Mouse (Mus musculus) kidney, adult 11 months (tissue): ENCODE data around the gene 1110017D15Rik.
"Not testable (repeated sequence)": the region's sequence is repeated elsewhere in the genome, so short reads cannot be mapped to it uniquely, and the experiment has no call there.

Source experiments
- DNase-seq: peaks from one replicate; pipeline ENCODE4 v3.0.0; 2022

1110017D15Rik gene

DNA sequence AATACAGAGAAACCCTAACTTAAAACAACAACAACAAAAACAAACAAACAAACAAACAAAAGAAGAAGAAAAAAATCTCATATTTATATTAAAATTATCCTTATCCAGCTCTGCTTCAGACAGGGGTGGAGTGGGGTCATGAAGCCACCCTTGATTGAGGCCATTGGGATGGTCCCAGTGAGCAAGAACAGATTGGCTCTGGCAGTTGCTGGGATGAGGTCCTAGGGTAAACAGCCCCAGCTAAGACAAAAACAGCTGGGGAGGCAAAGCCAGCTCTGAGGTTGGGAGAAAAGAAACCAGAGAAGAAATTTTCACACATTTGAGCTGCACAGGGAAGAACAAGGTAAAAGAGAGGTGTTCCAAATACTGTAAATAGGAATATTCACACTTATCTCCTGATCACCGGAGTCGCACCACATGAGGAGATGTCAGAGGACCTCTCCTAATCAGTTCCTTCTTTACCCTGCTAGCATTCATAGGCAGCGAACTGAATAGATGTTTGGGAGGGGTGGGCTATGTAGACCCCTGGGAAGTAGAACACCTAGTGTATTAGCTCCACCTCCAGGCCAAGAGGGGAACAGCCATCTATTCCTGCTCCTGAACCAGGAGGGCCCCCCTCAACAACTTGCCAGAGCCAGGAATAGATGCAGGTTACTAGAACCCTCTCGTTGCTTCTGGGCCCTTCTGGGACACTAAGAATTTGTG is 38.2 kb downstream of the 1110017D15Rik start:
- DNase-seq = no peak

GRCm38 (mm10) chr4:41477648-41478160 is 39.4 kb downstream of the 1110017D15Rik start:
- DNase-seq = no peak

- DNase-seq = no peak
These were observed 45.8 kb downstream of the 1110017D15Rik start for GRCm38 (mm10) chr4:41471384-41471689.

DNA sequence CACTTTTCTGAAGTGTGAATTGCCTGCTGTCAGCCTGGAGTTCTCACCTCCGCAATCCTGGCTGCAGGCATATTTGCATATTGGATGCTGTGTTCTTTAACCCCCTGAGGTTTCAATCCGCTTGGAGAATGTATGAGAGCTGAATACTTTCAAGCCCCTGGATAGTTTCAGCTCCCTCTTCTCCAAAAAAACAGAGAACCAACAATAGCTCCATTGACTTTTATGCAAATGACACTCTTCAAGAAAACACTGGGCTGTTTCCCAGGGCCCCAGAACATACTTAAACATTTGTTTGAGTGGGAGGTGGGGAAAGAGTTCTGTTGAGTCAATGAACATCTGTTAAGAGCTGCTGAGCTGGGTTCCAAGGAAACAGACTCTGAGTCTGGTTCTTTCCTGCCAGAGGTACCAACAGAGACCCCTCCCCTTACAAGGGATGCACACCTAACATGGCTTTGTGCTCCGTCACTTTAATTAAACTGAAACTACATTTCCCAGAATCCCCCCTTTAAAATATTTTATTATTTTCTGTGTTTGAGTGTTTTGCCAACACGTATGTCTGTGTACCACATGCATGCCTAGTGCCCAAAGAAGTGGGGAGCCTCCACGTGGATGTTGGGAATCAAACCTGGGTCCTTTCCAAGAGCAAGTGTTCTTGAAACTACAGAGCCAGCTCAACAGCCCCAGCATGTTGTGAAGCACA is 46.3 kb downstream of the 1110017D15Rik start:
- no peak for DNase-seq

DNA sequence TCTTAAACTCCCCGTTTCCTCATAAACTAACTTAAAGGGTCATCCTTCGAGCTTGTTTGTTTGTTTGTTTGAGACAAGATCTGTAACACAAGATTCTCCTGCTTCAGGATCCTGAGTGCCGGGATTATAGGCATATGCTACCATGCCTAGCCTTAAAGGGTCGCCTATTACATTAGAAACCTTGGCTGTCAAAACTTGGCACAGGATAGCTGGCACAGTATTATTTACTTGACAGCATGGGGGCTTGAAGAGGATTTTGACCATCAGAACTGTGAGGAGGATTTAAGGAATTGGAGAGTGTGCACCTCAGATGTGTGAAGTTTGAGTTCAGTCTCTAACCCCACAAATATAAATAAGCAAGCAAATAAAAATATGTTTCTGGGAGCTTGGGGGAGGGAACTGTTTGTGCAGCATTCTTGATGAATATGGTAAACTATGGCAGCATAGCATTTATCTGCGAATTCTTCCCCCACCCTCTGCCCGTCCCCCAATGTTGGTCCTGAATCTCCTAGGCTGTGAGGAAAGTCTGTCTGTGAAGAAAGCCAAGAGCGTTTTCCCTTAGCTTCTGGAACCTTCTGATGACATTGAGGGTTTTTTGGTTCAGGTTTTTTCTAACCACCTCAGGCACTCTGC is 47.0 kb downstream of the 1110017D15Rik start:
- DNase-seq = no peak

- no peak for DNase-seq
These were observed 47.9 kb downstream of the 1110017D15Rik start for GRCm38 (mm10) chr4:41469199-41469598.

- peak; percentile 68 for DNase-seq
These were observed 48.6 kb downstream of the 1110017D15Rik start for GRCm38 (mm10) chr4:41468396-41469080.

DNA sequence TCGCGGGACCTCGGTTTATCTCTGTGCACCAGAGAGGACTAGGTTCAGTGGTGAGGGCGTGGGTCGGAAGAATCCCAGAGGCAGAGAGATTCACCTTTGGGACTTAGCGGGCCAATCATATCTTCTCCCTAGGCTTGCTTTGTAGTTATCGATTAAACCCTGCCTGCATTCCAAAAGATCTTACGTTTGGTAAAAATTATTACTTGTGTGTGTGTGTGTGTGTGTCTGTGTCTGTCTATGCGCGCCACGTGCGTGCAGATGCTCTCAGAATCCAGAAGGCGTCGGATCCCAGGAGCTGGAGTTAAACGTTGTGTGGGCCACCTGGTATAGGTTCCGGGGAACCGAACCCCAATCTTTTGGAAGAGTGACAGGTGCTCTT is 51.9 kb downstream of the 1110017D15Rik start:
- no peak for DNase-seq

DNA sequence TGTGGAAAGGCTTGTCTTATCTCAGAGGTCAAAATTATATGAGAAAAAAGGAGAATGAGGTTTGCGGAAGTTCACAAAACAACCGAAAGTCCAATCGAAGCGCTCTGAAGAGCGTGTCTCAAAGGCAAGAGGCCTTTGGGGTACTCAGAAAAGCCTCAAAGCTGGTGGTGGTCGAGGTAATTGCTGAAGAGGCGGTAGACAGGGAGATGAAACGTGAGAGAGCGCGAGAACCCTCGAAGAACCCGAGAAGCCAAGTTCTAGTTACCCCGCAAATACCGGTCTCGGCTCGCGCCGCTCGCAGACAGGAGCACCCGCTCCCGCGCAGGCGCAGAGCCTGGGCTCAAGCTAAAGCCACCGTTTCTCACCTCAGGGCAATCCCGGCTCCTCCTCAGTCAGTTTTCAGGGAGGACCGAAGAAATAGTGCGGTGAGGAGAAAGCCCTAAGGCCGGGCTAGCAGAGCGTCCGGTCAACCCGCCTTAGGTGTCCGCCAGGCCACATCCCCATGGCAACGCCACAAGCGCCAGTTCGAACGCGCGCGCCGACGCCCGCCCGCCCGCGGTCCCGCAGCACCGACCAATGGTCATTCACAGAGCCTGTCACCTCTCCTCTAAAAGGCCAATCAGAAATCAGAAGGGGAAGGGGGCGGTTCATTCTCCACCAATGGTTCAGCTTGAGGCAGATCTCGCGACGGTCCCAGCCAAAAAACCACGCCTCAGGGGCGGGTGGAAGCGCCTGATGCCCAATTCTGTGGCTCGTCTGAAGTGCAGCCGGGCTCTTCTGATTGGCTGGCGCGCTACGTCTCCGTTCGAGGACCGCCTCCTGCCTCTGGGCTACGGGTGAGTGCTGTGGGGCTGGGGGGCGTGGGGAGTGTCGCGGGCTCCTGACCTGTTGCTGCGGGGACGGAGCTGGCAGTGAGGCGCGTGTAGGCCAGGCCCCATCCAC is 52.5 kb downstream of the 1110017D15Rik start, which contains the start of the genes Kif24 and Nudt2:
TSS of gene Kif24 (minus strand) at position 543 of the 942 bp plus-strand sequence.
TSS of gene Nudt2 (plus strand) at position 807 of the 942 bp plus-strand sequence.
- DNase-seq = peak; percentile 99

- not testable (repeated sequence) for DNase-seq
These were observed 53.9 kb downstream of the 1110017D15Rik start for GRCm38 (mm10) chr4:41463051-41463738.

DNA sequence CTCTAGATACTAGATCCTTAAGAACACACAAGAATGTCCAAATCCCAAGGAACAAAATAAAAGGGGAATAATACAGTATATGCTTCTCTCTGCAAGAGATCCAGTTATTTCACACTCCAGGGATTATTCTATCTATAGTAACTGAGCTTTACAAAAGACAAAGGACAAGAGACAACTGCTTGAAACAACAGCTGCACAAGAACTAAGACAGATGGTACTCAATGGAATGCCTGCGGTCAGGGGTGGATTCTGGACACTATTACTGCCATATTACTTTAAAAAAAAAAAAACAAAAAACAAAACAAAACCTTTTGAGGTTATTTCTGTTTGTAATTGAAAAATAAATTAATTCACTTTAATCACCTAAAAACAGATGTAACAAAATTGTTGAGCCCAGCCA is 56.4 kb downstream of the 1110017D15Rik start:
- no peak for DNase-seq
